Mouse (Mus musculus): Measurements from ENCODE around the gene Rgs14. TPM values are rescaled to one million over a fixed set of nuclear protein-coding genes. Genes with fewer than 3 reads are reported as not detected.

Rgs14 gene
- total RNA-seq, 1 experiment: 0.62 TPM

- in situ Hi-C loops (cut with MboI; ENCODE audit: low sequenced_read_pairs in 2 of 2, unreplicated experiment in 2 of 2): loop anchor here in 1 of 2 experiments (5.0 kb wide), 1 partner anchor 54 kb away; no protein-coding TSS in a partner anchor
- TF ChIP-seq MAFK (IDR thresholded peaks at IDR 0.05; ENCODE audit: insufficient read depth, low read depth, low read length) (no peak), HCFC1 (IDR thresholded peaks at IDR 0.05; ENCODE audit: borderline replicate concordance, insufficient read depth, low read length) (no peak), ZC3H11A (IDR thresholded peaks at IDR 0.05; ENCODE audit: borderline replicate concordance, low read depth, low read length) (no peak), CHD2 (IDR thresholded peaks at IDR 0.05; ENCODE audit: low read depth, low read length) (no peak), ZNF384 (IDR thresholded peaks at IDR 0.05; ENCODE audit: low read depth, low read length) (no peak)
- Histone ChIP-seq H3K27ac (ENCODE audit: insufficient read depth, low read depth, low read length, poor library complexity, severe bottlenecking) (no peak overlapping the region), H3K4me1 (ENCODE audit: control insufficient read depth in 2 of 2, insufficient read depth in 2 of 2, low read length in 2 of 2, poor library complexity in 1 of 2) (peaks cover 0 to 2% of the 10 kb centered on the region in 2 experiments; a peak in 1 of 4 replicates), H3K36me3 (ENCODE audit: control insufficient read depth, insufficient read depth, low read length, poor library complexity, severe bottlenecking) (no peaks in the 10 kb centered on the region), H3K4me3 (ENCODE audit: insufficient read depth in 1 of 2, low read depth in 1 of 2, low read length in 2 of 2, poor library complexity in 1 of 2, severe bottlenecking in 1 of 2) (no peak overlapping the region), H3K9ac (ENCODE audit: insufficient read depth, low read depth, low read length, poor library complexity, severe bottlenecking) (no peak overlapping the region), H3K9me3 (ENCODE audit: control insufficient read depth, insufficient read depth, low read depth, low read length) (no peaks in the 10 kb centered on the region)
- DNase-seq (ENCODE audit: low read depth, low spot score): no peak
Observed at GRCm38 (mm10) chr13:55413333-55413732, 43.8 kb downstream of the Rgs14 start.

DNA sequence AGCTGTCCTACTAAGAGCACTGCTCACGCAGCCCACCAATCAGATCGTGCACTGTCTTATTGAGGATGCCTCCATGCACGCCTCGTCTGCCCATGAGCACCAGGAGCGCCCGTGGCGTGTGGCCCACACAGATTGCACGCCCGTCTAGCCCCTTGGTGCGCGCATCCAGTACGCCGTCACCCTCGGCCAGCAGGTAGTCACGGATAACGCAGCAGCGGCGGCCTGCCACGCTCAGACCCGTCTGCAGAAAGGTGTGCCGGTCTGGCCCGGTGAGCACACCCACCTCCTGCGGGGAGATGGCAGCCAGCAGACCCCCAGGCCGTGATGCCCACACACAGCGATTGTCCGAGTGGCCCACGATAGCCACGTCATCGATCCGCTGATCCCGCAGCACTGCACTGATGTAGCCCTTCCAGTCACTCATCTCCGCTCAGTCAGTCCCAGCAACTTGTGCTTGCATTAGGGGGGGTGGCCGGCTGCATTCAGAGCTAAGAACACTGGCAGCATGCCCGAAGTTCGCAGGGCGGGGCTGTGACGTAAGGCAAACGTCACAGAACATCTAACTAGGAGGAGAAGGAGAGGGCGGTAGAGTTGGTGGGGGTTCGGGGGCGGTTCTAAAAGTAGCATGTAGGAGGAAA, 45.3 kb downstream of the Rgs14 start, which contains the start of gene Pfn3:
TSS of gene Pfn3 (minus strand) at position 490 of the 638 bp plus-strand sequence.
- Histone ChIP-seq H3K27ac (ENCODE audit: insufficient read depth, low read depth, low read length, poor library complexity, severe bottlenecking) (no peak within 1 kb of the TSS), H3K9ac (ENCODE audit: insufficient read depth, low read depth, low read length, poor library complexity, severe bottlenecking) (peak within 1 kb of the TSS; percentile 8)
- in situ Hi-C loops (cut with MboI; ENCODE audit: low sequenced_read_pairs in 2 of 2, unreplicated experiment in 2 of 2): loop anchor here in 1 of 2 experiments (5.0 kb wide), 1 partner anchor 52 kb away; no protein-coding TSS in a partner anchor

GRCm38 (mm10) chr13:55418004-55418403, 48.5 kb downstream of the Rgs14 start:
- no peak for TF ChIP-seq HCFC1 (IDR thresholded peaks at IDR 0.05; ENCODE audit: borderline replicate concordance, insufficient read depth, low read length)
- no peak for TF ChIP-seq ZC3H11A (IDR thresholded peaks at IDR 0.05; ENCODE audit: borderline replicate concordance, low read depth, low read length)
- no peak for TF ChIP-seq CHD2 (IDR thresholded peaks at IDR 0.05; ENCODE audit: low read depth, low read length)
- no peak for TF ChIP-seq MAFK (IDR thresholded peaks at IDR 0.05; ENCODE audit: insufficient read depth, low read depth, low read length)
- no peak for TF ChIP-seq ZNF384 (IDR thresholded peaks at IDR 0.05; ENCODE audit: low read depth, low read length)
- Histone ChIP-seq H3K36me3 (ENCODE audit: control insufficient read depth, insufficient read depth, low read length, poor library complexity, severe bottlenecking) (no peaks in the 10 kb centered on the region), H3K9me3 (ENCODE audit: control insufficient read depth, insufficient read depth, low read depth, low read length) (no peaks in the 10 kb centered on the region), H3K9ac (ENCODE audit: insufficient read depth, low read depth, low read length, poor library complexity, severe bottlenecking) (no peak overlapping the region), H3K4me1 (ENCODE audit: control insufficient read depth in 2 of 2, insufficient read depth in 2 of 2, low read length in 2 of 2, poor library complexity in 1 of 2) (peaks cover 0 to 9% of the 10 kb centered on the region in 2 experiments; a peak in 2 of 4 replicates), H3K27ac (ENCODE audit: insufficient read depth, low read depth, low read length, poor library complexity, severe bottlenecking) (no peak overlapping the region), H3K4me3 (ENCODE audit: insufficient read depth in 1 of 2, low read depth in 1 of 2, low read length in 2 of 2, poor library complexity in 1 of 2, severe bottlenecking in 1 of 2) (no peak overlapping the region)
- in situ Hi-C loops (cut with MboI; ENCODE audit: low sequenced_read_pairs in 2 of 2, unreplicated experiment in 2 of 2): no loop called here
- peak; percentile 69 for DNase-seq (ENCODE audit: low read depth, low spot score)

More for the DNA sequence above, 45.3 kb downstream of the Rgs14 start, which contains the start of gene Pfn3:
- TF ChIP-seq ZC3H11A (IDR thresholded peaks at IDR 0.05; ENCODE audit: borderline replicate concordance, low read depth, low read length): no peak
- TF ChIP-seq MAFK (IDR thresholded peaks at IDR 0.05; ENCODE audit: insufficient read depth, low read depth, low read length): no peak
- TF ChIP-seq ZNF384 (IDR thresholded peaks at IDR 0.05; ENCODE audit: low read depth, low read length): no peak
- TF ChIP-seq HCFC1 (IDR thresholded peaks at IDR 0.05; ENCODE audit: borderline replicate concordance, insufficient read depth, low read length): no peak
- TF ChIP-seq CHD2 (IDR thresholded peaks at IDR 0.05; ENCODE audit: low read depth, low read length): no peak
- H3K9me3 ChIP-seq (ENCODE audit: control insufficient read depth, insufficient read depth, low read depth, low read length): no peaks in the 10 kb centered on the region
- peaks cover 0 to 2% of the 10 kb centered on the region in 2 experiments; a peak in 1 of 4 replicates for H3K4me1 ChIP-seq (ENCODE audit: control insufficient read depth in 2 of 2, insufficient read depth in 2 of 2, low read length in 2 of 2, poor library complexity in 1 of 2)
- H3K4me3 ChIP-seq (ENCODE audit: insufficient read depth in 1 of 2, low read depth in 1 of 2, low read length in 2 of 2, poor library complexity in 1 of 2, severe bottlenecking in 1 of 2): peak within 1 kb of the TSS; percentile 56 to 64
- no peak for DNase-seq (ENCODE audit: low read depth, low spot score)
- H3K36me3 ChIP-seq (ENCODE audit: control insufficient read depth, insufficient read depth, low read length, poor library complexity, severe bottlenecking): no peaks in the 10 kb centered on the region

- no peaks in the 10 kb centered on the region for H3K36me3 ChIP-seq (ENCODE audit: control insufficient read depth, insufficient read depth, low read length, poor library complexity, severe bottlenecking)
- H3K9me3 ChIP-seq (ENCODE audit: control insufficient read depth, insufficient read depth, low read depth, low read length): no peaks in the 10 kb centered on the region
- H3K4me3 ChIP-seq (ENCODE audit: insufficient read depth in 1 of 2, low read depth in 1 of 2, low read length in 2 of 2, poor library complexity in 1 of 2, severe bottlenecking in 1 of 2): no peak overlapping the region
- no peak for DNase-seq (ENCODE audit: low read depth, low spot score)
- H3K9ac ChIP-seq (ENCODE audit: insufficient read depth, low read depth, low read length, poor library complexity, severe bottlenecking): no peak overlapping the region
- H3K27ac ChIP-seq (ENCODE audit: insufficient read depth, low read depth, low read length, poor library complexity, severe bottlenecking): no peak overlapping the region
- H3K4me1 ChIP-seq (ENCODE audit: control insufficient read depth in 2 of 2, insufficient read depth in 2 of 2, low read length in 2 of 2, poor library complexity in 1 of 2): peaks cover 0 to 9% of the 10 kb centered on the region in 2 experiments; a peak in 2 of 4 replicates
- TF ChIP-seq HCFC1 (IDR thresholded peaks at IDR 0.05; ENCODE audit: borderline replicate concordance, insufficient read depth, low read length): no peak
- no peak for TF ChIP-seq MAFK (IDR thresholded peaks at IDR 0.05; ENCODE audit: insufficient read depth, low read depth, low read length)
- TF ChIP-seq CHD2 (IDR thresholded peaks at IDR 0.05; ENCODE audit: low read depth, low read length): no peak
- no peak for TF ChIP-seq ZNF384 (IDR thresholded peaks at IDR 0.05; ENCODE audit: low read depth, low read length)
- no peak for TF ChIP-seq ZC3H11A (IDR thresholded peaks at IDR 0.05; ENCODE audit: borderline replicate concordance, low read depth, low read length)
- in situ Hi-C loops (cut with MboI; ENCODE audit: low sequenced_read_pairs in 2 of 2, unreplicated experiment in 2 of 2): no loop called here
Observed at GRCm38 (mm10) chr13:55419142-55419541, 49.6 kb downstream of the Rgs14 start.
